Mouse (Mus musculus): Measurements from ENCODE around the gene Rbfox2.

Rbfox2 gene

GRCm38 (mm10) chr15:77134483-77134882 is 172.3 kb downstream of the Rbfox2 start:
- no peak for DNase-seq

- DNase-seq: no peak
Observed at GRCm38 (mm10) chr15:77129154-77129553, 177.7 kb downstream of the Rbfox2 start.

- DNase-seq: no peak
Observed at GRCm38 (mm10) chr15:77127737-77128136, 179.1 kb downstream of the Rbfox2 start.

- no peak for DNase-seq
Observed at GRCm38 (mm10) chr15:77126674-77127073, 180.1 kb downstream of the Rbfox2 start.

GRCm38 (mm10) chr15:77124372-77125117 is 182.3 kb downstream of the Rbfox2 start:
- DNase-seq: no peak

GRCm38 (mm10) chr15:77122824-77123223 is 184.0 kb downstream of the Rbfox2 start:
- no peak for DNase-seq

- DNase-seq: no peak
Observed at GRCm38 (mm10) chr15:77122208-77122607, 184.6 kb downstream of the Rbfox2 start.

GRCm38 (mm10) chr15:77119666-77120065 is 187.1 kb downstream of the Rbfox2 start:
- DNase-seq: no peak

- no peak for DNase-seq
Observed at GRCm38 (mm10) chr15:77117209-77117608, 189.6 kb downstream of the Rbfox2 start.

GRCm38 (mm10) chr15:77116139-77116722 is 190.6 kb downstream of the Rbfox2 start:
- DNase-seq: no peak

GRCm38 (mm10) chr15:77115456-77115855 is 191.3 kb downstream of the Rbfox2 start:
- peak; percentile 60 for DNase-seq

- no peak for DNase-seq
Observed at GRCm38 (mm10) chr15:77113591-77113990, 193.2 kb downstream of the Rbfox2 start.

- no peak for DNase-seq
Observed at GRCm38 (mm10) chr15:77112378-77112777, 194.4 kb downstream of the Rbfox2 start.

GRCm38 (mm10) chr15:77111924-77112323 is 194.9 kb downstream of the Rbfox2 start:
- DNase-seq: no peak

GRCm38 (mm10) chr15:77110452-77110851 is 196.4 kb downstream of the Rbfox2 start:
- no peak for DNase-seq

GRCm38 (mm10) chr15:77107169-77107908 is 199.5 kb downstream of the Rbfox2 start:
- DNase-seq: no peak

GRCm38 (mm10) chr15:77105273-77105672 is 201.5 kb downstream of the Rbfox2 start:
- DNase-seq: no peak

GRCm38 (mm10) chr15:77104349-77105158 is 202.2 kb downstream of the Rbfox2 start:
- DNase-seq: peak; percentile 35

- DNase-seq: no peak
Observed at GRCm38 (mm10) chr15:77102685-77103084, 204.1 kb downstream of the Rbfox2 start.

- DNase-seq: no peak
Observed at GRCm38 (mm10) chr15:77099756-77100155, 207.0 kb downstream of the Rbfox2 start.

- no peak for DNase-seq
Observed at GRCm38 (mm10) chr15:77097358-77097757, 209.4 kb downstream of the Rbfox2 start.

- DNase-seq: no peak
Observed at GRCm38 (mm10) chr15:77095216-77095615, 211.6 kb downstream of the Rbfox2 start.

- no peak for DNase-seq
Observed at GRCm38 (mm10) chr15:77094431-77094830, 212.4 kb downstream of the Rbfox2 start.
